Mouse (Mus musculus) heart, postnatal 25 days (tissue): ENCODE measurements around the gene Ip6k2. TPM values are rescaled to one million over a fixed set of nuclear protein-coding genes. Genes with fewer than 3 reads are reported as not detected.

ENCODE experiments used
- DNase-seq: peaks from one replicate; pipeline ENCODE4 v3.0.0; 2022; ENCODE audit warnings: low spot score
- intact Hi-C: fragments of 180-260 bp; cut with DNase I; formaldehyde crosslinking; loops from one replicate; pipeline ENCODE4 v1.15.1; 2025
- total RNA-seq, 2 experiments: library from RNA; stranded (reverse); gene quantifications; 2 replicates each; pipeline ENCODE4 v1.2.3; 2021

Ip6k2 gene
- total RNA-seq, 2 experiments from 2014 or later = 21.1 to 26.4 TPM

- DNase-seq = no peak
- intact Hi-C loops = loop anchor here (2.0 to 5.0 kb wide), 3 partner anchors 17 to 127 kb away; partner anchors contain the start of genes Celsr3 and Uqcrc1
Measured at GRCm38 (mm10) chr9:108809723-108810122, 26.1 kb downstream of the Ip6k2 start.

DNA sequence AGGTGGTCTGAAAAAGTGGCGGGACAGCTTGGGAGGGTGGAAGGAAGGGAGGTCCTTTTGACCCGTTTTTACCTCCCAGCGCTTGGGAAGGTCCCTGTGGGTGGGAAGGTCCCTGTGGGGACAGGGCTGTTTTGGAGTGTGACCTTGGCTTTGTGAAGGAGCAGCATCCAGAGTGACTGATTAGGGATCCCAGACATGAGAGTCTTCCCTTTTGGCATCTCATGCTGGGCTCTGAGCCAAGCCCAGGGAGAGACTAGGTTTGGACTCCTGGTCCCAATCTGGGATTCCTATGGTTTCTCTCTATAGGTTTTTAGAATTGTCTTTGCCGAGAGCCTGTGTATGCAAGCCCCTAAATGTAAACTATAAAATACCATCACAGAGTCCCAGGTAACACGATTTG is 26.9 kb downstream of the Ip6k2 start:
- intact Hi-C loops = no loop called here
- DNase-seq = no peak

DNA sequence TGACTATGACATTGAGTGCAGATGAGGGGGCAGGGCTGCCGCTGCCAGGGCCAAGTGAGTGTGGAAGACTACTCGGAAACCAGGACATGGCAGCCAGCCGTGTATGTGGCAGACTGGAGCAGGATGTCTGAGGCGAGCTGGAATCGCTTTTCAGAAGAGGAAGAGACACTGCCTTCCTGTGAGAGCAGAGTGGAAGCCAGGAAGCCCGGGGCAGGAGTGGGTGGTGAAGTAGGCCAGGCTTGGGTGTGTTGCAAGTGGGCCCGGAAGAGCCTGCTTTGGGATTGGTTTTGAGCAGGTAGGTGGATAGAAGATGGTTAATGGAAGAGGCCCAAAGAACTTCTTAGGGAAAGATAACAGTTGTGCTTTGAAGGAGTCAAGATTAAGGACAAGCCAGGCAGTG is 32.0 kb downstream of the Ip6k2 start:
- no peak for DNase-seq
- intact Hi-C loops = no loop called here

DNA sequence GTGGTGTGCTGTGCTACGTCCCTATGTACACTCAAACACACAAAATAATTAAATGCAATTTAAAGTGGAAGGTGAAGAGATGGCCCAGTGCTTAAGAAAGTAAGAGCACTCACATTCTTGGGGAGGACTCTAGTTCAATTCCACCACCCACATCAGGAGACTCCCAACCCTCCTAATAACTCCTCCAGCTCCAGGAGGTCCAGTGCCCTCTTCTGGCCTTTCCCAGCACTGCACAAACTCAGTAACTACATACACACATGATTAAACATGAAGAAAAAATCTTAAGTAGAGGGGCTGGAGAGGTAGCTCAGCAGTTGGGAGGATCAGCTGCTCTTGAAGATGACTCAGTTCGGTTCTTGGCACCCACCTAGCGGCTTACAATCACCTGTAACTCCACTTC is 35.9 kb downstream of the Ip6k2 start:
- intact Hi-C loops = no loop called here
- no peak for DNase-seq

- intact Hi-C loops = loop anchor here (2.0 kb wide), 1 partner anchor 65 kb away; no protein-coding TSS in a partner anchor
- no peak for DNase-seq
Measured at GRCm38 (mm10) chr9:108820077-108820476, 36.5 kb downstream of the Ip6k2 start.

- no peak for DNase-seq
Measured at GRCm38 (mm10) chr9:108824144-108824685, 40.6 kb downstream of the Ip6k2 start.

GRCm38 (mm10) chr9:108824755-108825413 is 41.3 kb downstream of the Ip6k2 start:
- DNase-seq = no peak
- intact Hi-C loops = no loop called here

More at GRCm38 (mm10) chr9:108824144-108824685, 40.6 kb downstream of the Ip6k2 start:
- intact Hi-C loops = no loop called here

- DNase-seq = no peak
- intact Hi-C loops = loop anchor here (2.0 kb wide), 1 partner anchor 17 kb away; the partner anchor contains the start of gene Nckipsd
Measured at GRCm38 (mm10) chr9:108825820-108826699, 42.5 kb downstream of the Ip6k2 start, which contains the start of gene Celsr3. TSS of gene Celsr3 (plus strand) at chr9:108826320.

DNA sequence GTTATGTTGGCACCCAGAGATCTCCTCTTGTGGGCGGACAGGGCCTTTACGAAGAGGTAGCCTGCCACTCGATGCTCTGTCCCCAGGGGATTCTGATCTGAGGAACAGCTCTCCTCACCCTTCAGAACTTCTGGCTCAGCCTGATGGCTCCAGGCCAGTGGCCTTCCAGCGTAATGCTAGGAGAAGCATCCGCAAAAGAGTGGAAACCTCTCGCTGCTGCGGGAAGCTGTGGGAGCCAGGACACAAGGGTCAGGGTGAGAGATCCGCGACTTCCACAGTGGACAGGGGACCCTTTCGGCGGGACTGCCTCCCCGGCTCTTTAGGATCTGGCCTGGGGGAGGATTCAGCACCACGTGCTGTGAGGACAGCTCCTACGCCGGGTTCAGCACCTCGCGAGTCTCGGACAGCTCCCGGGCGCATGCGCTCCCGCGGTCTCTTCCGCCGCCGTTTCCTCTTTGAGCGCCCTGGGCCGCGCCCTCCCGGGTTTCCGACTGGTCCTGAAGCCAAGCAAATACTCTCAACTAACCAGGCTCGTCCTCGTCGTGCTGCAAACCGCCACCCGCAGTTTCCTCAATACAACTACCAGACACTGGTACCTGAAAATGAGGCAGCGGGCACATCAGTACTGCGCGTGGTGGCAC is 43.2 kb downstream of the Ip6k2 start:
- peak; percentile 54 for DNase-seq
- intact Hi-C loops = loop anchor here (2.0 kb wide), 1 partner anchor 18 kb away; the partner anchor contains the start of gene Nckipsd

- no peak for DNase-seq
- intact Hi-C loops = loop anchor here (2.0 kb wide), 1 partner anchor 19 kb away; the partner anchor contains the start of gene Nckipsd
Measured at GRCm38 (mm10) chr9:108827454-108827853, 43.9 kb downstream of the Ip6k2 start.

DNA sequence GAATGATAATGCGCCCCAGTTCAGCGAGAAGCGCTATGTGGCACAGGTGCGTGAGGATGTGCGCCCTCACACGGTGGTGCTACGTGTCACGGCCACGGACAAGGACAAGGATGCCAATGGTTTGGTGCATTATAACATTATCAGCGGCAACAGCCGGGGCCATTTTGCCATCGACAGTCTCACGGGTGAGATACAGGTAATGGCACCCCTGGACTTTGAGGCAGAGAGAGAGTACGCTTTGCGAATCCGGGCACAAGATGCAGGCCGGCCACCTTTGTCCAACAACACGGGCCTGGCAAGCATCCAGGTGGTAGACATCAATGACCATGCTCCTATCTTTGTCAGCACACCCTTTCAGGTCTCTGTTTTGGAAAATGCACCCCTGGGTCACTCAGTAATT is 44.3 kb downstream of the Ip6k2 start:
- intact Hi-C loops = loop anchor here (2.0 kb wide), 1 partner anchor 19 kb away; the partner anchor contains the start of gene Nckipsd
- no peak for DNase-seq

- DNase-seq = no peak
- intact Hi-C loops = no loop called here
Measured at GRCm38 (mm10) chr9:108831637-108832036, 48.0 kb downstream of the Ip6k2 start.

GRCm38 (mm10) chr9:108832390-108833108 is 49.0 kb downstream of the Ip6k2 start:
- intact Hi-C loops = no loop called here
- peak; percentile 77 for DNase-seq

- intact Hi-C loops = no loop called here
Measured at GRCm38 (mm10) chr9:108842989-108843388, 59.4 kb downstream of the Ip6k2 start.

GRCm38 (mm10) chr9:108845390-108845789 is 61.8 kb downstream of the Ip6k2 start:
- DNase-seq = no peak
- intact Hi-C loops = no loop called here

More at GRCm38 (mm10) chr9:108842989-108843388, 59.4 kb downstream of the Ip6k2 start:
- no peak for DNase-seq

DNA sequence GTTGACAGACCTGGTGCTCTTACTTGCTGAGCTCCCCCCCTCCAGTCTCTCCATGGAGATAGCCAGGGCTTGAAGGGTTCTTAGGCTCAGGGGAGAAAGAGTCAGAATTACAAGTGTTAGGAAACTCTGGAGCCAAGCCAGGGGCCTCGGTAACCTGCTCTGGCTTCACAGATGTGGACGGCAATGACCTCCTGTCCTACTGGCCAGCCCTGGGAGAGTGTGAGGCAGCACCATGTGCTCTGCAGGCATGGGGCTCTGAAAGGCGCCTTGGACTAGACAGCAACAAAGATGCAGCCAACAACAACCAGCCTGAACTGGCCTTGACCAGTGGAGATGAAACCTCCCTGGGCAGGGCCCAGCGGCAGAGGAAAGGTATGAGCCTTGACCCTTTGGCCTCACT is 63.8 kb downstream of the Ip6k2 start:
- no peak for DNase-seq
- intact Hi-C loops = no loop called here

DNA sequence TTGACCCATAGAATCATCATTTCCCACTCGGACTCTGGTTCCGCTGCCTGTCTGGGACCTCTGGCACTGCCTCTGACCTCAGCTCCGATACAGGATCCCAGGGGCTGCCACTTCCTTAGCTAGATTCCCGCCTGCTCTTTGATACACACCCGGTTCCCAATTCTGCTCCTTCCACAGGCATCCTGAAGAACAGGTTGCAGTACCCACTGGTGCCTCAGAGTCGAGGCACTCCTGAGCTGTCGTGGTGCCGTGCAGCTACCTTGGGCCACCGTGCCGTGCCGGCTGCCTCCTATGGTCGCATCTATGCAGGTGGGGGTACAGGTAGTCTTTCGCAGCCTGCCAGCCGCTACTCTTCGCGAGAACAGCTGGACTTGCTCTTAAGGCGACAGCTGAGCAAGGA is 64.8 kb downstream of the Ip6k2 start:
- no peak for DNase-seq
- intact Hi-C loops = no loop called here

DNA sequence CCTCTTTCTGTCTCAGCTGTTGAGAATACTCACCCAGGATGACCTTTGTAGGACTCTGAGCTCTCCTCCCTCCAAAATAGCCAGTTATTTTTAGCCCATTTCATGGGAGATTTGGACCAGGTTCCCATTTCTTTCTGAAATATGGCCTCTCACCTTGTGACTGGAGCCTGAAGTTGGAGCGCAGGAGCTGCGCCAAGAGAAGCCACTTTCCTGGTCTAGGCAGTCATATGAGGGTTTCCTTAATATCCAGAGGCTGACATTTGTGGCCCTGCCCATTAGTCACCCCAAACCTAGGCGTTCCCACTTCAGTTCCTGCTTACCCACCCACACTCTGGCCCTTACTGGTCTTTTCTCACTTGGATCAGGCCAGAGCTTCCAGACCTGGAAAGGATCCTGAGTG is 69.4 kb downstream of the Ip6k2 start, which contains the start of gene Slc26a6:
Slc26a6 (plus strand) TSS at position 308 of the 400 bp plus-strand sequence.
- DNase-seq = no peak
- intact Hi-C loops = no loop called here

GRCm38 (mm10) chr9:108853635-108854240 is 70.1 kb downstream of the Ip6k2 start:
- DNase-seq = peak; percentile 89
- intact Hi-C loops = no loop called here
